Mouse (Mus musculus): ENCODE measurements around the gene E030025P04Rik. TPM values are rescaled to one million over a fixed set of nuclear protein-coding genes. Genes with fewer than 3 reads are reported as not detected.

Gene E030025P04Rik
- polyA plus RNA-seq, 1 experiment from 2014 or later = not detected

- 50% methylated on average over 11 of the region's 11 CpGs for WGBS
- H3K9me3 ChIP-seq (replicated peaks; ENCODE audit: control insufficient read depth, low read length) = no peaks in the 10 kb centered on the region
- H3K4me1 ChIP-seq (ENCODE audit: control insufficient read depth, insufficient read depth, low read length) = peaks cover 9% of the 10 kb centered on the region
- no peaks in the 10 kb centered on the region for H3K36me3 ChIP-seq (ENCODE audit: control insufficient read depth, insufficient read depth)
- H3K4me2 ChIP-seq (ENCODE audit: low read depth, low read length) = no peak overlapping the region
- no peak for ATAC-seq (replicated peaks; ENCODE audit: extremely low read depth, insufficient read depth, low FRiP score)
- H3K27me3 ChIP-seq (ENCODE audit: control insufficient read depth, insufficient read depth, low read length) = peaks cover 75% of the 10 kb centered on the region
- no peak overlapping the region for H3K9ac ChIP-seq (ENCODE audit: low read length)
- no peak overlapping the region for H3K27ac ChIP-seq (ENCODE audit: low read length)
- H3K4me3 ChIP-seq (ENCODE audit: low read length) = no peak overlapping the region
These were observed 36.5 kb downstream of the E030025P04Rik start for GRCm38 (mm10) chr11:109107518-109108205.

- ATAC-seq (replicated peaks; ENCODE audit: extremely low read depth, insufficient read depth, low FRiP score) = no peak
- no peak overlapping the region for H3K27ac ChIP-seq (ENCODE audit: low read length)
- no peaks in the 10 kb centered on the region for H3K36me3 ChIP-seq (ENCODE audit: control insufficient read depth, insufficient read depth)
- H3K4me3 ChIP-seq (ENCODE audit: low read length) = no peak overlapping the region
- no peak overlapping the region for H3K4me2 ChIP-seq (ENCODE audit: low read depth, low read length)
- peaks cover 9% of the 10 kb centered on the region for H3K4me1 ChIP-seq (ENCODE audit: control insufficient read depth, insufficient read depth, low read length)
- H3K9ac ChIP-seq (ENCODE audit: low read length) = no peak overlapping the region
- H3K9me3 ChIP-seq (replicated peaks; ENCODE audit: control insufficient read depth, low read length) = no peaks in the 10 kb centered on the region
- peaks cover 74% of the 10 kb centered on the region for H3K27me3 ChIP-seq (ENCODE audit: control insufficient read depth, insufficient read depth, low read length)
- WGBS = 40% methylated on average over 8 of the region's 8 CpGs
These were observed 37.4 kb downstream of the E030025P04Rik start for GRCm38 (mm10) chr11:109106751-109107150.

- Histone ChIP-seq H3K4me2 (ENCODE audit: low read depth, low read length) (no peak overlapping the region), H3K4me3 (ENCODE audit: low read length) (no peak overlapping the region), H3K4me1 (ENCODE audit: control insufficient read depth, insufficient read depth, low read length) (peaks cover 9% of the 10 kb centered on the region), H3K27ac (ENCODE audit: low read length) (no peak overlapping the region), H3K27me3 (ENCODE audit: control insufficient read depth, insufficient read depth, low read length) (peaks cover 72% of the 10 kb centered on the region), H3K9me3 (replicated peaks; ENCODE audit: control insufficient read depth, low read length) (no peaks in the 10 kb centered on the region), H3K36me3 (ENCODE audit: control insufficient read depth, insufficient read depth) (no peaks in the 10 kb centered on the region), H3K9ac (ENCODE audit: low read length) (no peak overlapping the region)
- no peak for ATAC-seq (replicated peaks; ENCODE audit: extremely low read depth, insufficient read depth, low FRiP score)
- WGBS = 46% methylated on average over 5 of the region's 5 CpGs
These were observed 38.0 kb downstream of the E030025P04Rik start for GRCm38 (mm10) chr11:109106181-109106580.

- Histone ChIP-seq H3K9me3 (replicated peaks; ENCODE audit: control insufficient read depth, low read length) (no peaks in the 10 kb centered on the region), H3K4me2 (ENCODE audit: low read depth, low read length) (no peak overlapping the region), H3K9ac (ENCODE audit: low read length) (no peak overlapping the region), H3K36me3 (ENCODE audit: control insufficient read depth, insufficient read depth) (no peaks in the 10 kb centered on the region), H3K4me3 (ENCODE audit: low read length) (no peak overlapping the region), H3K27me3 (ENCODE audit: control insufficient read depth, insufficient read depth, low read length) (peaks cover 74% of the 10 kb centered on the region), H3K4me1 (ENCODE audit: control insufficient read depth, insufficient read depth, low read length) (peaks cover 9% of the 10 kb centered on the region), H3K27ac (ENCODE audit: low read length) (no peak overlapping the region)
- 90% methylated on average over 3 of the region's 3 CpGs for WGBS
- ATAC-seq (replicated peaks; ENCODE audit: extremely low read depth, insufficient read depth, low FRiP score) = no peak
These were observed 40.8 kb downstream of the E030025P04Rik start for GRCm38 (mm10) chr11:109103386-109103785.

GRCm38 (mm10) chr11:109102646-109103045 lies 41.5 kb downstream of the E030025P04Rik start:
- no peak for ATAC-seq (replicated peaks; ENCODE audit: extremely low read depth, insufficient read depth, low FRiP score)
- Histone ChIP-seq H3K4me1 (ENCODE audit: control insufficient read depth, insufficient read depth, low read length) (peaks cover 9% of the 10 kb centered on the region), H3K4me2 (ENCODE audit: low read depth, low read length) (no peak overlapping the region), H3K27ac (ENCODE audit: low read length) (no peak overlapping the region), H3K9ac (ENCODE audit: low read length) (no peak overlapping the region), H3K4me3 (ENCODE audit: low read length) (no peak overlapping the region), H3K36me3 (ENCODE audit: control insufficient read depth, insufficient read depth) (no peaks in the 10 kb centered on the region), H3K9me3 (replicated peaks; ENCODE audit: control insufficient read depth, low read length) (no peaks in the 10 kb centered on the region), H3K27me3 (ENCODE audit: control insufficient read depth, insufficient read depth, low read length) (peaks cover 73% of the 10 kb centered on the region)
- WGBS = 81% methylated on average over 8 of the region's 8 CpGs

- Histone ChIP-seq H3K9me3 (replicated peaks; ENCODE audit: control insufficient read depth, low read length) (no peaks in the 10 kb centered on the region), H3K4me3 (ENCODE audit: low read length) (no peak overlapping the region), H3K4me2 (ENCODE audit: low read depth, low read length) (no peak overlapping the region), H3K4me1 (ENCODE audit: control insufficient read depth, insufficient read depth, low read length) (peaks cover 14% of the 10 kb centered on the region), H3K27me3 (ENCODE audit: control insufficient read depth, insufficient read depth, low read length) (peaks cover 65% of the 10 kb centered on the region), H3K9ac (ENCODE audit: low read length) (no peak overlapping the region), H3K27ac (ENCODE audit: low read length) (no peak overlapping the region), H3K36me3 (ENCODE audit: control insufficient read depth, insufficient read depth) (no peaks in the 10 kb centered on the region)
- ATAC-seq (replicated peaks; ENCODE audit: extremely low read depth, insufficient read depth, low FRiP score) = no peak
- 77% methylated on average over 6 of the region's 6 CpGs for WGBS
These were observed 43.9 kb downstream of the E030025P04Rik start for GRCm38 (mm10) chr11:109100266-109100665.

GRCm38 (mm10) chr11:109091821-109092220 lies 52.3 kb downstream of the E030025P04Rik start:
- Histone ChIP-seq H3K9me3 (replicated peaks; ENCODE audit: control insufficient read depth, low read length) (no peaks in the 10 kb centered on the region), H3K4me2 (ENCODE audit: low read depth, low read length) (no peak overlapping the region), H3K4me1 (ENCODE audit: control insufficient read depth, insufficient read depth, low read length) (0 out of 2 replicates have a peak, but pooled peaks cover 3% of the 10 kb centered on the region), H3K27me3 (ENCODE audit: control insufficient read depth, insufficient read depth, low read length) (peaks cover 33% of the 10 kb centered on the region), H3K36me3 (ENCODE audit: control insufficient read depth, insufficient read depth) (no peaks in the 10 kb centered on the region), H3K4me3 (ENCODE audit: low read length) (no peak overlapping the region), H3K9ac (ENCODE audit: low read length) (no peak overlapping the region), H3K27ac (ENCODE audit: low read length) (no peak overlapping the region)
- 33% methylated on average over 5 of the region's 5 CpGs for WGBS
- no peak for ATAC-seq (replicated peaks; ENCODE audit: extremely low read depth, insufficient read depth, low FRiP score)

Other genes starting within 250 kb of the E030025P04Rik start
- 1.6 TPM in 2 replicates for gene Axin2, start 224.0 kb downstream of the E030025P04Rik start, polyA plus RNA-seq (2015; fragmentation: Nextera tagmentation; extraction: Ambion mirVana)
- 0.82 and 1.4 TPM in 2 replicates for gene Rgs9, start 153.8 kb upstream of the E030025P04Rik start, polyA plus RNA-seq (2015; fragmentation: Nextera tagmentation; extraction: Ambion mirVana)
- gene Gna13, start 218.5 kb upstream of the E030025P04Rik start, polyA plus RNA-seq (2015; fragmentation: Nextera tagmentation; extraction: Ambion mirVana) = 20.7 and 21.6 TPM in 2 replicates

Data from heart, embryonic 16.5 days (tissue).